Mouse (Mus musculus) myocyte (in vitro differentiated cells): ENCODE measurements at regions not wholly inside any gene's neighbourhood (a gene's known extent, or its start where the extent isn't known, plus 50 kb on each side); places are given as distances from the start of the nearest gene placed in this dataset.

Experiments
- H3K27me3 ChIP-seq: one replicate; pipeline ENCODE4 v1.6.1; 2011; ENCODE audit not compliant: control insufficient read depth, insufficient read depth, insufficient read length
- H3K36me3 ChIP-seq: one replicate; pipeline ENCODE4 v1.6.1; 2011; ENCODE audit not compliant: control insufficient read depth, insufficient read depth
- H3K4me2 ChIP-seq: one replicate; pipeline ENCODE4 v1.6.1; 2011; ENCODE audit warnings: low read depth, control low read depth
- H3K4me3 ChIP-seq: one replicate; pipeline ENCODE4 v1.5.1; 2011; ENCODE audit warnings: mild to moderate bottlenecking, control low read depth, moderate library complexity
- H3K79me2 ChIP-seq: one replicate; pipeline ENCODE4 v1.6.1; 2011; ENCODE audit not compliant: control insufficient read depth, insufficient read depth
- H3ac ChIP-seq: one replicate; pipeline ENCODE4 v1.6.1; 2011; ENCODE audit not compliant: control insufficient read depth, insufficient read length
- CEBPB ChIP-seq: IDR thresholded peaks from 2 replicates; pipeline ENCODE4 v1.6.1; 2011; ENCODE audit warnings: mild to moderate bottlenecking, moderate library complexity; ENCODE audit not compliant: poor library complexity, insufficient read depth, severe bottlenecking
- E2F4 ChIP-seq: IDR thresholded peaks from one replicate; pipeline ENCODE4 v1.6.1; 2011; ENCODE audit warnings: mild to moderate bottlenecking, control low read depth, moderate library complexity; ENCODE audit not compliant: insufficient read depth
- MAX ChIP-seq: IDR thresholded peaks from one replicate; pipeline ENCODE4 v1.6.1; 2011; ENCODE audit warnings: low read depth, mild to moderate bottlenecking, control low read depth
- MYOD1 ChIP-seq, 3 experiments: IDR thresholded peaks; one replicate each; pipeline ENCODE4 v1.6.1; 2011; ENCODE audit warnings: control low read depth in 2 of 3, low read depth in 2 of 3, mild to moderate bottlenecking in 2 of 3, moderate library complexity in 1 of 3; ENCODE audit not compliant: insufficient read length in 2 of 3, control insufficient read depth in 1 of 3
- MYOG ChIP-seq, 3 experiments: IDR thresholded peaks; one replicate each; pipeline ENCODE4 v1.6.1; 2011; ENCODE audit warnings: control low read depth in 2 of 3, low read depth in 2 of 3, mild to moderate bottlenecking in 2 of 3; ENCODE audit not compliant: insufficient read length in 2 of 3, control insufficient read depth in 1 of 3, insufficient read depth in 1 of 3
- POLR2A ChIP-seq: IDR thresholded peaks from one replicate; pipeline ENCODE4 v1.6.1; 2011; ENCODE audit warnings: low read depth, mild to moderate bottlenecking, control low read depth, moderate library complexity; ENCODE audit not compliant: insufficient read length
- POLR2AphosphoS2 ChIP-seq: IDR thresholded peaks from one replicate; pipeline ENCODE4 v1.6.1; 2011; ENCODE audit warnings: low read depth, control low read depth; ENCODE audit not compliant: insufficient read length
- REST ChIP-seq: IDR thresholded peaks from one replicate; pipeline ENCODE4 v1.6.1; 2011; ENCODE audit warnings: mild to moderate bottlenecking, control low read depth, moderate library complexity; ENCODE audit not compliant: insufficient read depth, insufficient read length
- SRF ChIP-seq: IDR thresholded peaks from one replicate; pipeline ENCODE4 v1.6.1; 2011; ENCODE audit warnings: low read depth; ENCODE audit not compliant: control insufficient read depth, insufficient read length
- TCF12 ChIP-seq: IDR thresholded peaks from one replicate; pipeline ENCODE4 v1.6.1; 2011; ENCODE audit warnings: mild to moderate bottlenecking, control low read depth; ENCODE audit not compliant: poor library complexity, insufficient read depth, severe bottlenecking
- TCF3 ChIP-seq: IDR thresholded peaks from one replicate; pipeline ENCODE4 v1.6.1; 2011; ENCODE audit warnings: low read depth, control low read depth; ENCODE audit not compliant: insufficient read length
- USF1 ChIP-seq: IDR thresholded peaks from one replicate; pipeline ENCODE4 v1.6.1; 2011; ENCODE audit warnings: low read depth, mild to moderate bottlenecking, control low read depth, moderate library complexity

GRCm38 (mm10) chr4:22973585-22974116, 485.5 kb upstream of the Pou3f2 start:
- no peaks in the 10 kb centered on the region for H3K27me3 ChIP-seq
- no peaks in the 10 kb centered on the region for H3K79me2 ChIP-seq
- no peaks in the 10 kb centered on the region for H3K36me3 ChIP-seq
- no peak overlapping the region for H3K4me2 ChIP-seq
- H3ac ChIP-seq = no peak overlapping the region
- no peak for TF ChIP-seq POLR2A
- TF ChIP-seq USF1 = no peak
- TF ChIP-seq REST = no peak
- TF ChIP-seq MAX = no peak
- TF ChIP-seq POLR2AphosphoS2 = no peak
- TF ChIP-seq MYOG (IDR thresholded peaks at IDR 0.05; ENCODE audit: control insufficient read depth in 1 of 3, insufficient read depth in 1 of 3, insufficient read length in 2 of 3, low read depth in 2 of 3) = no peak
- TF ChIP-seq E2F4 = no peak
- no peak for TF ChIP-seq CEBPB
- TF ChIP-seq SRF = no peak
- no peak for TF ChIP-seq TCF12
- no peak for TF ChIP-seq MYOD1 (IDR thresholded peaks at IDR 0.05; ENCODE audit: control insufficient read depth in 1 of 3, insufficient read length in 2 of 3, low read depth in 2 of 3)
- no peak for TF ChIP-seq TCF3
- no peak overlapping the region for H3K4me3 ChIP-seq

DNA sequence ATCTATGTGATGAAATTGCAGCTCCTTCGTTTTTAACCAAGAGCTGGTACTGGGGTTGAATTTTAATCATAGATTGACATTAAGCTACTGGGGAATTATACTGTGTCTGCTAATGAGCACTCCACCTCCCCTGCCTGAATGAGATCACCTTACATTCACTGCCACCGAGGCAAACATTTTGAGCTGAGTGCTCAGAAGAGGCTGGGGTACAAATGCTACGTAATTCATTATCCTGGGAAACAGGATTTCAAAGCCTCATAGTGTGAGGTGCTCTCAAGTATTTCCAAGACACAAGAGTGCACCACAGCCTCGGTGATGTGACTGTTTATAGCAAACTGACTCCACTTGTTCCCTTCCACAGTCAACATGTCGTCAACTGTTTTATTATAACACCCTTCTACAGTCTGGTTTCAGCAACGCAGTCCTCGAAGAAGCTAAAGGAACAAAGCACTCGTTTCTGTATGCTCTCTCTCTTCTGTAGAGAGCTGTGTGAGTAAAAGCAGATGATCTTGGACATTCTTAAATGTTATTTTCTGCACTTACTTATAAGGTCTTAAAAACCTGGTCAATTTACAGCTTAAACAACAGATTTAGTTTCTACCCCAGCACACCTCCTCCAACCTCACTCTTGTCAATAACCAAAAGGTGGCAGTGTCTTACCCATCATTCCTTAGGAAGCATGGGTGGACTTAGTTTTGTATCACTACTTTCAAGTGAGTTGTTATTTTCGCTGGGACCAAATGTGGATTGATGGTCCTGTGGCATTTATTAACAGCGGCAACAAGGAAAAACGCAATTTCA, 484.8 kb upstream of the Pou3f2 start:
- H3K4me3 ChIP-seq = no peak overlapping the region
- H3K4me2 ChIP-seq = no peak overlapping the region
- no peak for TF ChIP-seq SRF
- no peak for TF ChIP-seq TCF3
- TF ChIP-seq CEBPB = no peak
- TF ChIP-seq REST = no peak
- no peak for TF ChIP-seq E2F4
- TF ChIP-seq USF1 = no peak
- no peak for TF ChIP-seq MYOG (IDR thresholded peaks at IDR 0.05; ENCODE audit: control insufficient read depth in 1 of 3, insufficient read depth in 1 of 3, insufficient read length in 2 of 3, low read depth in 2 of 3)
- no peak for TF ChIP-seq MYOD1 (IDR thresholded peaks at IDR 0.05; ENCODE audit: control insufficient read depth in 1 of 3, insufficient read length in 2 of 3, low read depth in 2 of 3)
- TF ChIP-seq POLR2AphosphoS2 = no peak
- no peak for TF ChIP-seq POLR2A
- TF ChIP-seq TCF12 = no peak
- no peak for TF ChIP-seq MAX
- H3K79me2 ChIP-seq = no peaks in the 10 kb centered on the region
- H3ac ChIP-seq = no peak overlapping the region
- H3K27me3 ChIP-seq = no peaks in the 10 kb centered on the region
- H3K36me3 ChIP-seq = no peaks in the 10 kb centered on the region

DNA sequence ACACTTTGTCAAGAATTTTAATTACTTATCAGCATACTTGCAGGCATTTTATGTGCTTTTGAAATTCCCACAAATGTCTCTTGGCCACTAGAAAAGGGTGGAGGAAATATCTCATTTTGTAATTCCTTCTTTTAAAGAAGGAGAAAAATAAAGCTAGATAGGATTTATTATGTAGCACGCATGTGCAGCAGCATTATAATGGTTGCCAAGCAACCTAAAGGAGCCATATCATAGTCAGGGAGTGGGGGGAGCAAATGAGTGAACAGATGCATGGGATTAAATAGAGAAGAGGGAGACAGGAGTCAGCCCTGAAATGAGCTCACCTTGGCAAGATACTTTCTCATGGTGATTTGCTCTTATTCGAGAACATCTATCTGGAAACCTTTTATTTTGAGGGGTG, 483.0 kb upstream of the Pou3f2 start:
- Histone ChIP-seq H3ac (no peak overlapping the region), H3K4me3 (no peak overlapping the region), H3K79me2 (no peaks in the 10 kb centered on the region), H3K4me2 (no peak overlapping the region), H3K36me3 (no peaks in the 10 kb centered on the region), H3K27me3 (no peaks in the 10 kb centered on the region)
- TF ChIP-seq MAX (no peak), CEBPB (no peak), USF1 (no peak), REST (no peak), POLR2AphosphoS2 (no peak), E2F4 (no peak), MYOG (IDR thresholded peaks at IDR 0.05; ENCODE audit: control insufficient read depth in 1 of 3, insufficient read depth in 1 of 3, insufficient read length in 2 of 3, low read depth in 2 of 3) (no peak), MYOD1 (IDR thresholded peaks at IDR 0.05; ENCODE audit: control insufficient read depth in 1 of 3, insufficient read length in 2 of 3, low read depth in 2 of 3) (no peak)

- Histone ChIP-seq H3ac (no peak overlapping the region), H3K36me3 (no peaks in the 10 kb centered on the region), H3K27me3 (no peaks in the 10 kb centered on the region), H3K79me2 (no peaks in the 10 kb centered on the region), H3K4me2 (no peak overlapping the region), H3K4me3 (no peak overlapping the region)
- TF ChIP-seq TCF3 (no peak), E2F4 (no peak)
Measured at GRCm38 (mm10) chr4:22970495-22970894, 482.3 kb upstream of the Pou3f2 start.

DNA sequence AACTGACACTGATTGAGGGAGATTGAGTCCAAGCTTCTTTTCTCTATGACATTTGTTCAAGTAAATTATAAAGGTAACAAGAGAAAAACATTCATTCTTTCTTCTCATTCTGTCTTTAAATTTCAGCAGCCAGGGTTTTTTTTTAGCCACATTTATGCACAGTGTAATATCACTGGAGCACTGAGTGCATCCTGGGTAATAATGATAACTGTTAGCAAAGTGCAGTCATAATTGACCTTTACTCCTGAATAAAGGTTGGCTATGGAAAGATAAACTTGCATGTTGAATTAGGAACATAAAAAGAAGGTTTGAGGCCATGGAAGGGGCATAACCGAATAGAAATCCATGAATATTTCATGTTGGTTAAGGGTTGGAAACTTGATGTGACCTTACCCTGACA, 461.3 kb upstream of the Pou3f2 start:
- Histone ChIP-seq H3K4me3 (no peak overlapping the region), H3K36me3 (no peaks in the 10 kb centered on the region), H3K79me2 (no peaks in the 10 kb centered on the region), H3ac (no peak overlapping the region), H3K4me2 (no peak overlapping the region), H3K27me3 (no peaks in the 10 kb centered on the region)
- TF ChIP-seq POLR2A = no peak
- no peak for TF ChIP-seq CEBPB
- no peak for TF ChIP-seq REST
- TF ChIP-seq MYOG (IDR thresholded peaks at IDR 0.05; ENCODE audit: control insufficient read depth in 1 of 3, insufficient read depth in 1 of 3, insufficient read length in 2 of 3, low read depth in 2 of 3) = no peak
- no peak for TF ChIP-seq MAX
- TF ChIP-seq POLR2AphosphoS2 = no peak
